Mouse (Mus musculus) embryonic facial prominence, embryonic 15.5 days (tissue): ENCODE measurements around the gene Rac1. TPM values are rescaled to one million over a fixed set of nuclear protein-coding genes. Genes with fewer than 3 reads are reported as not detected.
"Not testable (repeated sequence)": the region's sequence is repeated elsewhere in the genome, so short reads cannot be mapped to it uniquely, and the experiment has no call there.

Source experiments
- ATAC-seq: fragments of 200-750 bp; cut with Nextera tagmentation; 2 replicates; pipeline ENCODE4 v1.8.0; 2017; ENCODE audit warnings: low read depth, moderate TSS enrichment; ENCODE audit not compliant: insufficient number of reproducible peaks, low FRiP score, low TSS enrichment
- H3K27ac ChIP-seq: fragments of 300-500 bp; sonication (generic); replicated peaks from 2 replicates; pipeline ENCODE4 v1.5.1; 2015; ENCODE audit warnings: mild to moderate bottlenecking, inconsistent platforms
- H3K27me3 ChIP-seq: fragments of 300-500 bp; sonication (generic); 2 replicates; pipeline ENCODE4 v1.6.1; 2015; ENCODE audit warnings: inconsistent platforms
- H3K36me3 ChIP-seq: fragments of 300-500 bp; sonication (generic); 2 replicates; pipeline ENCODE4 v1.6.1; 2015; ENCODE audit warnings: mild to moderate bottlenecking, inconsistent platforms
- H3K4me1 ChIP-seq: fragments of 300-500 bp; sonication (generic); 2 replicates; pipeline ENCODE4 v1.6.1; 2015; ENCODE audit warnings: inconsistent platforms
- H3K4me2 ChIP-seq: fragments of 300-500 bp; sonication (generic); replicated peaks from 2 replicates; pipeline ENCODE4 v1.6.1; 2015; ENCODE audit warnings: mild to moderate bottlenecking, inconsistent platforms
- H3K4me3 ChIP-seq: fragments of 300-500 bp; sonication (generic); replicated peaks from 2 replicates; pipeline ENCODE4 v1.5.1; 2015; ENCODE audit warnings: mild to moderate bottlenecking, inconsistent platforms
- H3K9ac ChIP-seq: fragments of 300-500 bp; sonication (generic); 2 replicates; pipeline ENCODE4 v1.6.1; 2015; ENCODE audit warnings: inconsistent platforms
- H3K9me3 ChIP-seq: fragments of 300-500 bp; sonication (generic); replicated peaks from 2 replicates; pipeline ENCODE4 v1.6.1; 2016; ENCODE audit warnings: inconsistent platforms
- WGBS: fragments of 180-500 bp; shearing (Covaris S2); methylation state at CpG from one replicate; pipeline ENCODE4 v1.1.7; 2015; 5-methylcytosine and 5-hydroxymethylcytosine counted together
- polyA plus RNA-seq: library from polyadenylated mRNA; unstranded; fragments of >200 nt; fragmentation: Nextera tagmentation; extraction: Ambion mirVana; gene quantifications from 2 replicates; pipeline ENCODE4 v1.2.1, GENCODE M21; 2015

Gene Rac1
- polyA plus RNA-seq, 1 experiment from 2014 or later: 536 TPM

DNA sequence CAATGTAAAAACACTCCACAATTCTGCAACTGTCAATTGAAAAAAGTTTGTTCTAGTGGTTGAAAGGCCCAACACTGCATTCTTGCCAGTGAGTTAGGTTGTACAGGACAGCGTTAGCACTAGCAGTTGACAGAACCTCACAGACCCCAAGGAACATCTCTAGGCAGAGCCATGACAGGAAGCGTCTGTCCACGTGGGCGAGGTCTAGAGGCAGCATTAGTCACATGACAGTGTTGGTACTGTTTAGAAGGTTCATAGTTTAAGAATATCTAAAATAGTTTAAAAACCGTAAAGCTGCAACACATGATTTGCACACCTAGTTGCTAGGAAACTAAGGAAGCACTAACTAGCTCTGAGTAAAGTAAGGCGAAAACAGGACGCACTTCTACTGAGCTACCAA is 22.3 kb downstream of the Rac1 start:
- Histone ChIP-seq H3K9me3 (no peaks in the 10 kb centered on the region), H3K4me1 (peaks cover 34% of the 10 kb centered on the region), H3K4me2 (no peak overlapping the region), H3K4me3 (no peak overlapping the region), H3K27me3 (no peaks in the 10 kb centered on the region), H3K36me3 (peaks cover 60% of the 10 kb centered on the region), H3K9ac (no peak overlapping the region), H3K27ac (no peak overlapping the region)
- ATAC-seq: no peak
- 78% methylated on average over 7 of the region's 7 CpGs for WGBS

DNA sequence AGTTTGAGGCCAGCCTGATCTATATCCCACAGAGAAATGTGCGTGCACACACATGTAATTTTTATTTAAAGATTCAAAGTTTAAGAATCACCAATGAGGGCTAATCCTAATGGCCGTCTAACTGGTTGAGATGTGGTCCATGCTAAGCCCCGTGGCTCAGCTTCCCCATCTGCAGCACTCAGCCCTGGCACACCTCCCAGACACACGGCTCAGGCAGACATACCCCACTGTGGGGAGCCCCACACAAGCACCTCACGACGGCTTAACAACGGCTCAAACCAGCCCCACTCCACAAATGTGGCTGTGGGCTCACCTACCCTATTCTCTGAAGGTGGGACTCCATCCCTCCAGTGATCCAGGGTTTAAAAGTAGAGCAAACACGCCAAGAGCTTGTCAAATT is 22.8 kb downstream of the Rac1 start:
- peaks cover 31% of the 10 kb centered on the region for H3K4me1 ChIP-seq
- H3K27me3 ChIP-seq: no peaks in the 10 kb centered on the region
- 72% methylated on average over 8 of the region's 8 CpGs for WGBS
- no peak for ATAC-seq
- no peak overlapping the region for H3K27ac ChIP-seq
- H3K4me3 ChIP-seq: no peak overlapping the region
- H3K9me3 ChIP-seq: no peaks in the 10 kb centered on the region
- H3K9ac ChIP-seq: no peak overlapping the region
- H3K36me3 ChIP-seq: peaks cover 60% of the 10 kb centered on the region
- no peak overlapping the region for H3K4me2 ChIP-seq

DNA sequence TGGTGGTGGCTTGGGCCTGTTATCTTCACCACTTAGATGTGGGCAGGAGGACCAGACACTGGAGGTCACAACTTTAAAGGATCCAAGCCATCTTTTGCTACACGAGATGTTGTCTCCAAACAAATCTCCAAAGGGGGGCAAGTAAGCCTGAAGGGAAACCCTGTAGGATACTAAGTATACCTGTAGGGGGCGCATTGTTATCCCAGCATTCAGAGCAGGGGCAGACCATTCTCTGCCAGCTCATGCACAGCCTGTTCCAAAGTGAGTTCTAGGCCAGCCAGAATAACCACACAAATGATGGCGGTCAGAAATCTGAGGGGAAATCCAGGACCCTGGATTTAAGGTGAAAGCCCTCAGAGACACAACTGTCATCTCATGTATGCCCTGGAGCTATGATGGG is 23.4 kb downstream of the Rac1 start:
- peaks cover 25% of the 10 kb centered on the region for H3K4me1 ChIP-seq
- H3K4me2 ChIP-seq: no peak overlapping the region
- H3K27ac ChIP-seq: no peak overlapping the region
- H3K9ac ChIP-seq: no peak overlapping the region
- no peak overlapping the region for H3K4me3 ChIP-seq
- H3K9me3 ChIP-seq: no peaks in the 10 kb centered on the region
- no peaks in the 10 kb centered on the region for H3K27me3 ChIP-seq
- 64% methylated on average over 3 of the region's 3 CpGs for WGBS
- no peak for ATAC-seq
- peaks cover 58% of the 10 kb centered on the region for H3K36me3 ChIP-seq

DNA sequence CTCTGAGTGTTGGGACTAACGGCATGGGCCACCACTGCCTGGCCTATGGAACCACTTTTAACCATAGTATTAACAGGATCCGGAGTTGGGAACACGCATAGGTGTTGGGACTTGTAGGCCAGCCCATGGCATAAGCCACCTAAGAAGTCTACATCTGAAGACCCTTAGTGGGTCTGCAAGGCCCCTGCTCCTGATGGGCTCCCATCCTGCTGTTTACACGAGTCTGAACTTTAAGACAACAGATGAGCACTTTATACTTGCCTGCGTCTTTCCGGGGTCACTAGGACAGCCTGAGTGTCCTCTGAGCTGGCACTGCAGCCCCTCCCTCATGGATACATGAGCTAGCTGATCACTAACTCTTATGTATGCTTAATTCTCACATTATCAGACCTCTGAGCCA is 24.1 kb downstream of the Rac1 start:
- Histone ChIP-seq H3K36me3 (peaks cover 58% of the 10 kb centered on the region), H3K9me3 (no peaks in the 10 kb centered on the region), H3K27ac (no peak overlapping the region), H3K4me1 (peaks cover 19% of the 10 kb centered on the region), H3K9ac (no peak overlapping the region), H3K27me3 (no peaks in the 10 kb centered on the region), H3K4me2 (no peak overlapping the region), H3K4me3 (no peak overlapping the region)
- ATAC-seq: no peak
- 93% methylated on average over 6 of the region's 6 CpGs for WGBS

DNA sequence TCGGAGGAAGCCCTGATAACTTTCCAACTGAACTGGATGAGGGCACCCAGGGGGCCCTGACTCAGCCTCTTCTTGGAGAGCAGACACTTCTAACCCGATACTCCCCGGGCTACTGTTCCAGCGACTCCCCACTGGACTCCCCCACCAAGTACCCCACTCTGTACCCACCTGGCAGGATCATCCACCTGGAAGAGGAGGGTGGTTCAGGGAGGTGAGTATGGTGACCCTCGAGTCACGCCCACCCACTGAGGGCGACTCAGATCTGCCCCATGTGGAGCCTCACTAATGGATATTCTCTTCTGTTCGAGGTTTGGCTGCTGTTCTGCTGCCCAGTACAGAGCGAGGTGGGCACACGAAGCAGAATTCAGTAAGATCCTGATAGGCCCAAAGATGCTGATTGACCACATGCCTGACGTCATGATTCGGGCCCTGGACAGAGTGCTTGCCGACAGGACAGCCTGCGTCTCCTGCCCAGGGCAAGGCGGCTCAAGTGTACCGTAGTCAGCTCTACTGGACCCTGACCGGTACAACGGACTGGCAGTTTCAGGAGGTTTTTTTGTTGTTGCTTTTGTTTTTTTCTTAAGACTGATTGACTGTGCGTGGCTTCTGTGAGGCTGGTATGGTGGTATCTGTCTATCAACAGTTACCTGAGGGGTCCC is 24.8 kb downstream of the Rac1 start:
- Histone ChIP-seq H3K4me2 (no peak overlapping the region), H3K36me3 (peaks cover 54% of the 10 kb centered on the region), H3K27ac (no peak overlapping the region), H3K9me3 (no peaks in the 10 kb centered on the region), H3K4me3 (no peak overlapping the region), H3K9ac (no peak overlapping the region), H3K4me1 (peaks cover 12% of the 10 kb centered on the region), H3K27me3 (no peaks in the 10 kb centered on the region)
- 92% methylated on average over 19 of the region's 19 CpGs for WGBS
- ATAC-seq: 0 out of 2 replicates have a peak, but pooled peaks have one; percentile 31

DNA sequence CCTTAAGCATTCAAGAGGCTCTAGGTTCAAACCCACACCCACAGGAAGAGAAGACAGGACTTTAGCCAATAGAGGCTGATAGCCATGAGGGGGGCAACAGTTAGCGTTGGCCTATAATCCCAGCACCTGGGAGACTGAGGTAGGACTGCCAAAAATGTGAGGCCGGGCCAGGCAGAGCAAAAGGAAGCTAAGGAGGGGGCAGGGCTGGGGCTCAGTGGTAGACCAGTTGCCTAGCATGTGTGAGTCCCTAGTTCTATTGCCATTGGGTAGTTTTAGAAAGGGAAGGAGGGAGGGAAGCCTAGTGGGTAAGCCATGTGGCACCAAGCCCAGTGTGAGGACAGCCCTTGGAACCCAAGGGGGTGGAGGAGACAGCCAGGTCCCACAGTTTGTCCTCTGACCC is 26.2 kb downstream of the Rac1 start:
- Histone ChIP-seq H3K4me3 (no peak overlapping the region), H3K4me2 (no peak overlapping the region), H3K27ac (no peak overlapping the region), H3K4me1 (no peaks in the 10 kb centered on the region), H3K9ac (no peak overlapping the region), H3K9me3 (no peaks in the 10 kb centered on the region), H3K36me3 (peaks cover 43% of the 10 kb centered on the region), H3K27me3 (no peaks in the 10 kb centered on the region)
- WGBS: 94% methylated on average over 2 of the region's 2 CpGs
- ATAC-seq: no peak

DNA sequence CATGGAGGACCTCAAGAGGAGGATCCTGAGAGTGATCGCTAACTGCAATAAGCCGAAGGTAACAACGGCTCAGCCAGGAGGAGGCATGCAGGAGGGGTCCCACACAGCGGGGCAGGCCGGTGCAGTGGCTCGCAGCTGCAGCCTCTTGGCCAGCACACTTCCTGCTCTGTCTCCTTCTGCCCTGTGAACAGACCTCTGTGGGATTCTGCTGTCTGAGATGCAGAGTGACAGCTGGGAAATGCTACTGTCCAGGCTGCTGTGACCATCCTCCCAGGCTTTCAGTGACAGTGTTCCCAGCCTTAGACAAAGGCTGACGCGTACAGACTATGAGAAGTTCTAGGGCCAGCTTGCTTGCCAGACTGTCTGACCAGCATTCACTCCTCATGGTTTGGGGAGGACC is 26.7 kb downstream of the Rac1 start:
- H3K9ac ChIP-seq: no peak overlapping the region
- no peak for ATAC-seq
- H3K27ac ChIP-seq: no peak overlapping the region
- 91% methylated on average over 8 of the region's 8 CpGs for WGBS
- H3K4me2 ChIP-seq: no peak overlapping the region
- H3K36me3 ChIP-seq: peaks cover 43% of the 10 kb centered on the region
- H3K27me3 ChIP-seq: no peaks in the 10 kb centered on the region
- no peak overlapping the region for H3K4me3 ChIP-seq
- H3K9me3 ChIP-seq: no peaks in the 10 kb centered on the region
- no peaks in the 10 kb centered on the region for H3K4me1 ChIP-seq

DNA sequence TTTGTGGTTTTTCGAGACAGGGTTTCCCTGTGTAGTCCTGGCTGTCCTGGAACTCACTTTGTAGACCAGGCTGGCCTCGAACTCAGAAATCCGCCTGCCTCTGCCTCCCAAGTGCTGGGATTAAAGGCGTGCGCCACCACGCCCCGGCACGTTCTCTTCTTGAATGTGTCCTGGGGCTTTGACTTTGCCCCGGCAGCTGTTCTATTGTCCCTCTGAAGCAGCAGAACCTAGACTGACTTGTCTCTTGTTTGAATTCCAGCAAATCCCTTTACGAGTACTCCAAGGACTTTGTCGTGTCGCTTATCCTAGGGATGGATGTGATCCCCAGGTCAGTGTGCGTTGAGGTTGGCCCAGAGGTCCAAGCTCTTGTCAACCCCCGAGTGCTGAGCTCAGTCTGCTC is 27.1 kb downstream of the Rac1 start:
- H3K4me1 ChIP-seq, H3K9me3 ChIP-seq, H3K27me3 ChIP-seq, ATAC-seq, H3K4me2 ChIP-seq, H3K9ac ChIP-seq, H3K4me3 ChIP-seq, H3K27ac ChIP-seq: not testable (repeated sequence)
- peaks cover 43% of the 10 kb centered on the region for H3K36me3 ChIP-seq
- 91% methylated on average over 13 of the region's 14 CpGs for WGBS

DNA sequence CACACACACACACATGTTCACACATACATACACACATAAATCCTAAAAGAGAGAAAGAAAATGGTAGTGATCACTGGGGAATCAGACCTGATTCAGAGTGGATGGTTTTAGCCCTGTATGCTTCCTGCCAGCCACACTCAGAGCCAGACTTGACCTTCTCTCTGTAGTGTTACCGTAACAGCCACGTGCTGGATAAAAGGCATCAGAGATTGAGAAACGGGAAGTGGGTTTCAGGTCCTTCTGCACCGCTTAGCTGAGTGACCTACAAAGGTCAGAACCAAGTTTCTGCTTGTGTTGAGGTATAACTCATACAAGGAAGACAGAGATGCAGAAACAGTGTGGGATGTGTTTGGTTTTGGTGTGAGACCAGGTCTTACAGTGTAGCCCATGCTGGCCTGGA is 28.1 kb downstream of the Rac1 start:
- no peak overlapping the region for H3K4me3 ChIP-seq
- H3K4me2 ChIP-seq: no peak overlapping the region
- 80% methylated on average over 4 of the region's 4 CpGs for WGBS
- H3K9me3 ChIP-seq: no peaks in the 10 kb centered on the region
- H3K9ac ChIP-seq: no peak overlapping the region
- H3K27ac ChIP-seq: no peak overlapping the region
- no peaks in the 10 kb centered on the region for H3K4me1 ChIP-seq
- H3K36me3 ChIP-seq: peaks cover 36% of the 10 kb centered on the region
- no peaks in the 10 kb centered on the region for H3K27me3 ChIP-seq
- no peak for ATAC-seq

DNA sequence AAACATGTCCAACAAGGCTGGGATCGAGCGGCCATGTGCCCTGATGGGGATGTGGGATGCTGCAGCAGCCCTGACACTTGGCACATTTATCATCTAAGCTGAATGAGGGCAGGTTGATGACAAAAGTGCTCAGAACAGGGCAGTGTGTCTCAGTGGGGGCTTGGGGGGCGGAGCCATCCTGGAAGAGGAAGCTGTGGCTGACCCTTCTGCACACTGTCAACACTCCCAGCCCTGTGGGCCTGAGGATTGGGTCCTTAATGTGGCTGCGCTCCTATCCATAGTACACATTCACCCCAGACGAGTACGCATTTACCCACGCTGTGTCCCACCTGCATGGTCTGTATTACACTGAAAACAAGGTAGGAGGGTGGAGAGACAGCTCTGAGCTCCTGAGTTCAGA is 28.6 kb downstream of the Rac1 start:
- Histone ChIP-seq H3K9me3 (no peaks in the 10 kb centered on the region), H3K4me2 (no peak overlapping the region), H3K27me3 (no peaks in the 10 kb centered on the region), H3K9ac (no peak overlapping the region), H3K4me1 (no peaks in the 10 kb centered on the region), H3K36me3 (peaks cover 36% of the 10 kb centered on the region), H3K27ac (no peak overlapping the region), H3K4me3 (no peak overlapping the region)
- ATAC-seq: no peak
- WGBS: 89% methylated on average over 7 of the region's 7 CpGs

DNA sequence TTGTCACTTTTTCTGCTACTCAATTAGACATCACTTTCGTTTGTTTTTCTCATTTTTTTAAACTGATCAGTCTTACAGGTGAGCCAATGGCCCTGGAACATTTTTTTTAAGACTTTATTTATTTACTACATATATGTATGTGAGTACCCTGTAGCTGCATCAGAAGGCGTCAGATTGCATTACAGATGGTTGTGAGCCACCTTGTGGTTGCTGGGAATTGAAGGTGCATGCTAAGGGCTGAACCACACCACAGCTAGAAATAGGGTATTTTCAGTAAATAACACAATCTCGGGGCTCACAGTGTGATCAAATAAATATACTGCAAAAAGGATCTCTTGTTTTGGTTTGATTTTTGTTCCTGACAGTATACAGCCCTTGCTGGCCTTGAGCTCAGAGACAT is 30.4 kb downstream of the Rac1 start:
- no peak for ATAC-seq
- no peaks in the 10 kb centered on the region for H3K4me1 ChIP-seq
- no peak overlapping the region for H3K4me2 ChIP-seq
- H3K9me3 ChIP-seq: no peaks in the 10 kb centered on the region
- WGBS: 72% methylated on average over 3 of the region's 3 CpGs
- H3K27ac ChIP-seq: no peak overlapping the region
- H3K27me3 ChIP-seq: no peaks in the 10 kb centered on the region
- no peak overlapping the region for H3K4me3 ChIP-seq
- peaks cover 29% of the 10 kb centered on the region; the same call in 1 of the 2 replicates for H3K36me3 ChIP-seq
- H3K9ac ChIP-seq: no peak overlapping the region

DNA sequence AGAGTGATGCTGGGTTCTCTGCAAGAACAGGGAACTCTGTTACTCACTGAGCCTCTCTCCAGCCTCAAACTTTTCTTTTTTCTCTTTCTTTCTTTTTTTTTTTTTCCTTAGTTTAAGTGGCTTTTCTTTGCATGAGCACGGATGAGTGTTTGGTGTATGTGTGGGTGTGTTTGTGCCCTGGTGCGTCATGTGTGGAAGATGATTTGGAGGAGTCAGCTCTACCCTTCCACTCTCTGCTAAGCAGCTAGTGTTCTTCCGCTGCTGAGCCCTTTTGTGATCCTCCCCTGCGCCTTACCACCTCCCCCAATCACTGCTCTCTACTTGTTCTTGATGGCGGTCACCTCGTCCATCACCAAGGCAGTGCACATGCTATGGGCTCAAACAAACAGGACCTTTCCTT is 32.1 kb downstream of the Rac1 start:
- no peak for ATAC-seq
- no peaks in the 10 kb centered on the region for H3K4me1 ChIP-seq
- peaks cover 15% of the 10 kb centered on the region; the same call in 1 of the 2 replicates for H3K36me3 ChIP-seq
- WGBS: 96% methylated on average over 6 of the region's 6 CpGs
- no peaks in the 10 kb centered on the region for H3K27me3 ChIP-seq
- no peaks in the 10 kb centered on the region for H3K9me3 ChIP-seq
- H3K4me3 ChIP-seq: no peak overlapping the region
- H3K9ac ChIP-seq: no peak overlapping the region
- H3K4me2 ChIP-seq: no peak overlapping the region
- H3K27ac ChIP-seq: no peak overlapping the region
